Mouse (Mus musculus) kidney, embryonic 15.5 days (tissue): ENCODE results near the gene Ifitm3. TPM values are rescaled to one million over a fixed set of nuclear protein-coding genes. Genes with fewer than 3 reads are reported as not detected.

ENCODE experiments used
- ATAC-seq: fragments of 200-750 bp; cut with Nextera tagmentation; replicated peaks from 2 replicates; pipeline ENCODE4 v1.8.0; 2017; ENCODE audit warnings: moderate TSS enrichment; ENCODE audit not compliant: low FRiP score
- H3K27ac ChIP-seq: fragments of 300-500 bp; sonication (generic); 2 replicates; pipeline ENCODE4 v1.5.1; 2015; ENCODE audit warnings: mild to moderate bottlenecking, inconsistent platforms
- H3K27me3 ChIP-seq: fragments of 300-500 bp; sonication (generic); 2 replicates; pipeline ENCODE4 v1.6.1; 2015; ENCODE audit warnings: inconsistent platforms
- H3K36me3 ChIP-seq: fragments of 300-500 bp; sonication (generic); 2 replicates; pipeline ENCODE4 v1.6.1; 2015; ENCODE audit warnings: inconsistent platforms
- H3K4me1 ChIP-seq: fragments of 300-500 bp; sonication (generic); 2 replicates; pipeline ENCODE4 v1.6.1; 2015; ENCODE audit warnings: inconsistent platforms
- H3K4me2 ChIP-seq: fragments of 300-500 bp; sonication (generic); 2 replicates; pipeline ENCODE4 v1.6.1; 2015; ENCODE audit warnings: moderate library complexity, mild to moderate bottlenecking, inconsistent platforms
- H3K4me3 ChIP-seq: fragments of 300-500 bp; sonication (generic); replicated peaks from 2 replicates; pipeline ENCODE4 v1.5.1; 2015; ENCODE audit warnings: mild to moderate bottlenecking, inconsistent platforms
- H3K9ac ChIP-seq: fragments of 300-500 bp; sonication (generic); 2 replicates; pipeline ENCODE4 v1.6.1; 2015; ENCODE audit warnings: mild to moderate bottlenecking, inconsistent platforms
- H3K9me3 ChIP-seq: fragments of 300-500 bp; sonication (generic); replicated peaks from 2 replicates; pipeline ENCODE4 v1.6.1; 2016; ENCODE audit warnings: inconsistent platforms
- WGBS: fragments of 180-500 bp; shearing (Covaris S2); methylation state at CpG from one replicate; pipeline ENCODE4 v1.1.7; 2015; ENCODE audit warnings: mixed read lengths; 5-methylcytosine and 5-hydroxymethylcytosine counted together
- polyA plus RNA-seq: library from polyadenylated mRNA; unstranded; fragments of >200 nt; fragmentation: Nextera tagmentation; extraction: Ambion mirVana; gene quantifications from 2 replicates; pipeline ENCODE4 v1.2.1, GENCODE M21; 2015

The Ifitm3 gene
- 187 and 205 TPM in 2 replicates for polyA plus RNA-seq

DNA sequence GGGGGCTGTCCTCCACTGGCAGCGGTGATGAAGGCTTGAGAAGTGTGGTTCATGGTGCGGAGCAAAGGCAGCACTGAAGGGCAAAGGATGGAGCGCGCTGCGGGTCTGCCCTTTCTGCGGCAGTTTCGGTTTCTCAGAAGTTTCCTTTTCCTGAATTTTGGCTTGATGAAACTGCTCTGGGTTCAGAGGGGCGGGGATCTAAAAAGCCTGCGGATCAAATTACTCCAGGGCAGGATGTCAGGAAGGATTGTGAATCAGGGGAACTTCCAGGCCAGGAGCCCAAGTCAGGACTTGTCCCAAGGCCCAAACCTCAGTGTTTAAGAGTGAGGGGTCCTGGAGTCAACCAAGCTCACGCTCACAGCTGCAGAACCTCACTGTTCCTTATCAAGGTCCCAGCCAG lies at the start of gene Ifitm3:
TSS of gene Ifitm3 (minus strand) at position 178 of the 400 bp plus-strand sequence.
- no peaks in the 10 kb centered on the region for H3K36me3 ChIP-seq
- peak; percentile 54; the same call in 1 of the 2 replicates for ATAC-seq
- no peaks in the 10 kb centered on the region for H3K9me3 ChIP-seq
- peak within 1 kb of the TSS; percentile 85 for H3K27ac ChIP-seq
- H3K27me3 ChIP-seq, result no peaks in the 10 kb centered on the region
- peak within 1 kb of the TSS; percentile 60 for H3K4me2 ChIP-seq
- H3K4me3 ChIP-seq, result peak within 1 kb of the TSS; percentile 56
- 6% methylated on average over 10 of the region's 10 CpGs for WGBS
- peaks cover 30% of the 10 kb centered on the region for H3K4me1 ChIP-seq
- peak within 1 kb of the TSS; percentile 47 for H3K9ac ChIP-seq

DNA sequence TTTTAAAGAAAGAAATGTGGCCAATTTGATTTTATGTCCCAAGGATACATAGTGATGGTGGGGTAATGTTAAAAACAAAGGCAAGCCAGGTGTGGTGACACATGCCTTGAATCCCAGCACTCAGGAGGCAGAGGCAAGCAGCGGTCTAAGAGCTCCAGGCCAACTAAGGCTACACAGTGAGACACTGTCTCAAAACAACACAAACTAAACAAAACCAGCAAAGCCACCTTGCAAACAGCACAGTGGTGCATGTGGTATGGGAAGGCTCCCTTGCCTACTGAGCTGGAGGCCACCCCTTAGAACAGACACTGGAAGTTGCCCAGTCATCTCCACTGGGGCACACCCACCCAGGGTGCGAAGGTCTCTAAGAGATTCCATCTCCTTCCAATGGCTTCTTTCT lies 49.4 kb upstream of the Ifitm3 start:
- no peaks in the 10 kb centered on the region for H3K9me3 ChIP-seq
- no peak overlapping the region for H3K9ac ChIP-seq
- WGBS, result 62% methylated on average over 2 of the region's 2 CpGs
- peaks cover 11% of the 10 kb centered on the region for H3K36me3 ChIP-seq
- peak overlapping the region; percentile 77 for H3K4me3 ChIP-seq
- no peak overlapping the region for H3K27ac ChIP-seq
- ATAC-seq, result no peak
- H3K4me2 ChIP-seq, result peak overlapping the region; percentile 98
- H3K4me1 ChIP-seq, result peaks cover 26% of the 10 kb centered on the region
- H3K27me3 ChIP-seq, result peaks cover 9% of the 10 kb centered on the region

DNA sequence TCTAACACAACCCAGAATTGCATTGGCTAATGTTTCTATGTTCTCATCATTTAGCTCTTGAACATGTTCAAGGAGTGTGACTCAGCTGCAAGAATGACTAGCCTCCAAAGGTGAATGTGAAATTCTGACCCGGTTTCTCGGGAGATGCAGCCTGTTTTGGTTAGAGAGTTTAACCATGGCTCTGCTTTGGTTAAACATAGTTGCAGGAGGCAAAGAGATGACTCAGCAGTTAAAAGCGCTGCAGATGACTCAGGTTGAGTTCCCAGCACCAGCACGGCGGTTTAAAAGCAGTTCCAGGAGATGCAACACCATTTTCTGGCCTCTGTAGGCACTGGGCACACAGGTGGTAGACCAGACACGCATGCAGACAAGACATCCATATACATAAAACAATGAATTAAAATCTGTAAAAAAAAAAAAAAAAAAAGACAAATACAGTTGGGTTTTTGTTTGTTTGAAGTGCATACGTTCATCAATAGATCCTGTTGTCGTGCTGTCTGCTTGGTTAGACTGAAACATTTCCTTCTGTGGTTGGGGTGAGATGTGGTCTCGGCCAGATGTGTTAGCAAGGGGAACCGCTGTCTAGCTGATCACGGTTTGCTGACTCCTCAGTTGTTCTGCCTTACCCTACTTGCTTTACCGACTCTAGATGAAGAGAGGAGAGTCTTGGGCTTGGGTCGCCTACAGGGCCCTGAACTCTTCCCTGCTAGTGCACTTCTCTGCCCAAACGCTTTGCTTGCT lies 48.2 kb upstream of the Ifitm3 start:
- ATAC-seq, result no peak
- 88% methylated on average over 14 of the region's 14 CpGs for WGBS
- H3K27ac ChIP-seq, result no peak overlapping the region
- H3K36me3 ChIP-seq, result peaks cover under 1% of the 10 kb centered on the region; the same call in 1 of the 2 replicates
- no peak overlapping the region for H3K4me3 ChIP-seq
- H3K4me1 ChIP-seq, result peaks cover 23% of the 10 kb centered on the region
- peaks cover 9% of the 10 kb centered on the region for H3K27me3 ChIP-seq
- H3K9me3 ChIP-seq, result no peaks in the 10 kb centered on the region
- no peak overlapping the region for H3K4me2 ChIP-seq
- H3K9ac ChIP-seq, result no peak overlapping the region

DNA sequence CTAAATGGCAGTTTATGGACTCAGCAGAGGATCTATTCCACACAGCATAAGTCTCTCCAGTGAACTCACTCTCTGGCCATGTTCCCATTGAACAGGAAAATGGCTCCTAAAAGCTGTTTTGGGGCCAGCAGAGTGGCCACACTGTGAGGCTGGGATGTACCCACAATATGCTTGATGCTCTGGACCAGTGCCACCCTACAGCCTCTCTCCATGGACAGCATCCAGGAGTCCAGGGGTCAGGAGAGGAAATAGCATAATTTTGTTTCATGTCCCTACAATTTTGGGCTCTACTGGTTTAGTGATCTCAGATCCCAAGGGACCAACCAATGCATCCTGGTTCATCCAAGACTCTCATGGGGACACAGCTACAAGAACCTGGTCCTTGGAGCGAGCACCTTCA lies 47.0 kb upstream of the Ifitm3 start:
- peaks cover 21% of the 10 kb centered on the region for H3K4me1 ChIP-seq
- H3K36me3 ChIP-seq, result no peaks in the 10 kb centered on the region
- H3K27ac ChIP-seq, result no peak overlapping the region
- no peak overlapping the region for H3K4me2 ChIP-seq
- 91% methylated on average over 1 of the region's 1 CpGs for WGBS
- H3K9ac ChIP-seq, result no peak overlapping the region
- no peaks in the 10 kb centered on the region for H3K9me3 ChIP-seq
- H3K4me3 ChIP-seq, result no peak overlapping the region
- no peak for ATAC-seq
- H3K27me3 ChIP-seq, result peaks cover 9% of the 10 kb centered on the region

DNA sequence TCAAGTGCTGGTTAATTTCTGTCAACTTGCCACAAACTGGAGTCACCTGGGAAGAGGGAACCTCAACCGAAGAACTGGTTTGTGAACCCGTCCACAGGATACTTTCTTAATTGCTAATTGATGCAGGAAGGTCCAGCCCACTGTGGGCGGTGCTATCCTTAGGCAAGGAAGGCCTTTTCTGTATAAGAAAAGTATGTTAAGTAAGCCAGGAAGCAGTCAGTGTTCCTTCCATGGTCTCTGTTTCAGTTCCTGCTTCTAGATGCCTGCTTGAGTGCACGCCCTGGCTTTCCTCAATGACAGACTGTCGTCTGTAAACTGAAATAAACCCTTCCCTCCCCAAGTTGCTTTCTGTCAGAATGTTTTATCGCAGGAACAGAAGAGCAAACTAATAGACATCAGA lies 46.4 kb upstream of the Ifitm3 start:
- H3K9me3 ChIP-seq, result no peaks in the 10 kb centered on the region
- no peak overlapping the region for H3K4me3 ChIP-seq
- no peak overlapping the region for H3K27ac ChIP-seq
- peaks cover 9% of the 10 kb centered on the region for H3K27me3 ChIP-seq
- H3K9ac ChIP-seq, result no peak overlapping the region
- peaks cover 16% of the 10 kb centered on the region for H3K4me1 ChIP-seq
- no peak for ATAC-seq
- WGBS, result 86% methylated on average over 6 of the region's 6 CpGs
- no peaks in the 10 kb centered on the region for H3K36me3 ChIP-seq
- H3K4me2 ChIP-seq, result no peak overlapping the region

DNA sequence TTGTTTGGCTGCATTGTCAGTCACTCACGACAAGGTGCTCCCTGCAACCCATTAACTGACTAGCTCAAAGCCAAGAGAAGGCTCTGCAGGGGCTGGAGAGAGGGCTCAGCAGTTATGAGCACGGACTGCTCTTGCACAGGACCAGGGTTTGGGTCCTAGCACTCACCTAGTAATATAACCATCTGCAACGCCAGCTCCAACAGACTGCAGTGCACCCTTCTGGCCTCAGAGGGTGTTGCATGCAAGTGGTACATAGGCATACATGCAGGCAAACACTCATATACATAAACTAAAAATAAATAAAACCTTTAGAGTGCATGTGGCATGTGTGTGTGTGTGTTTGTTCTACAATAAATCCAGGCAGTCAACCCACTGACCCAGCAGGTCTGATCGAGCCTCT lies 45.2 kb upstream of the Ifitm3 start:
- no peak for ATAC-seq
- 84% methylated on average over 4 of the region's 4 CpGs for WGBS
- Histone ChIP-seq H3K9ac (no peak overlapping the region), H3K27ac (no peak overlapping the region), H3K4me1 (peaks cover 7% of the 10 kb centered on the region), H3K4me3 (no peak overlapping the region), H3K4me2 (no peak overlapping the region), H3K9me3 (no peaks in the 10 kb centered on the region), H3K36me3 (no peaks in the 10 kb centered on the region), H3K27me3 (peaks cover 6% of the 10 kb centered on the region; the same call in 1 of the 2 replicates)

DNA sequence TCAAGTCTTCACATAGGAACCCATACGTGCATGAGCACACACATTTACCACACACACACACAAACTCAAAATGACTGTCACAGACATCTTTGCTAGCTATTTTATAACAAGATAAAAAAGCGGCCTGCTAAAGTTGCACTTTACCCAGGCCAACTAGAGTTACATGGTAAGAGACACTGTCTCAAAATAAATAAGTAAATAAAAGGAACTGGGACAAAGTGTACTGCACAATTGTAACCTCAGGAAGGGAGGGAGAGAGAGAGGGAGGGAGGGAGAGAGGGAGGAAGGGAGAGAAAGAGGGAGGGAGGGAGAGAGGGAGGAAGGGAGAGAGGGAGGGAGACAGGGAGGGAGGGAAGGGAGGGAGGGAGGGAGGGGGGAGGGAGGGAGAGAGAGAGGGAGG lies 41.9 kb upstream of the Ifitm3 start:
- Histone ChIP-seq H3K4me1 (peaks cover 11% of the 10 kb centered on the region), H3K9me3 (no peaks in the 10 kb centered on the region), H3K36me3 (no peaks in the 10 kb centered on the region), H3K27ac (no peak overlapping the region), H3K4me2 (no peak overlapping the region), H3K27me3 (no peaks in the 10 kb centered on the region), H3K9ac (no peak overlapping the region), H3K4me3 (no peak overlapping the region)
- ATAC-seq, result no peak
- WGBS, result 82% methylated on average over 2 of the region's 2 CpGs

DNA sequence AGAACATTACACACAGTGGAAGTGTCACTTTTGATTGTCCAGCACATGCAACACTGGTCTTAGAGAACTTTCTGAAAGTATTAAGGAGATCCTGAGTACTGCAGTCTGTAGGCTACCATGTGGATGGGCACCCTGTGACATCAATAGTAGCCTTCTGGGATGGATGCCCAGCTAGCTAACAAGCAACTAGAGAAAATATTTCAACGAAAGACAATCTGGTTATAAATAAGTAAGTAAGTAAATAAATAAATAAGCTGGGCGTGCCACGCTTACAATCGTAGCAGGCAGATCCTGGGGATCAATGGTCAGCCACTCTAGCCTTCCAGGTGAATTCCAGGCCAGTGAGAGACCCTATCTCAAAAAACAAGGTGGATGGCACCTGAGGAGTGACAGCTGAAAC lies 41.4 kb upstream of the Ifitm3 start:
- no peak overlapping the region for H3K4me3 ChIP-seq
- H3K4me1 ChIP-seq, result peaks cover 15% of the 10 kb centered on the region
- H3K9me3 ChIP-seq, result no peaks in the 10 kb centered on the region
- 87% methylated on average over 4 of the region's 4 CpGs for WGBS
- no peaks in the 10 kb centered on the region for H3K36me3 ChIP-seq
- no peak overlapping the region for H3K4me2 ChIP-seq
- no peak overlapping the region for H3K27ac ChIP-seq
- H3K9ac ChIP-seq, result no peak overlapping the region
- H3K27me3 ChIP-seq, result no peaks in the 10 kb centered on the region
- ATAC-seq, result no peak

DNA sequence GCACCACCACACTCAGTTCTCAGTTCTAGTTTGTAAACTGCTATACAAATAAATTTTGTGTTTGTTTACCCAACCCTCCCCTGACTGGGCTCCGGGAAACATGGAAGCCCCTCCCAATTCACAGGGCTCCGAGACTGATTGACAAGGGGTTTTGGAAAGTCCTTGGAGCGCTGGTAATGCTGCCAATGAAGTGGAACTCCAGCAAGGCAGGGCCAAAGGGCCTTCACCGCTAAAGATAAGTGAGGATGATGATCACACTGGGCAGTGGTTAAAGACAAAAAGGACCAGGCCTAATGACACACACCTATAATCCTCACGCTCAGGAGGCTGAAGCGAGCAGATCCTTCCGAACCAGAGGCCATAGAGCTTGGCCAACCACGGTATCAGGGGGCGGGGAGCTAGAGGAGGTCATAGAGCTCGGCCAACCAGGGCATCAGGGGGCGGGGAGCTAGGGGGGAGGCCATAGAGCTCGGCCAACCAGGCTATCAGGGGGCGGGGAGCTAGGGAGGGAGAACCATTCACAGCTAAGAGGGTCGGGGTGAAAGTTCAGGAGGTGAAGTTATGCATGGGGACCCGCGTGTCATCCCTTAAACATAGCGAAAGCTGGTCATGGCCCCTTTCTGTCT lies 40.6 kb upstream of the Ifitm3 start:
- Histone ChIP-seq H3K9ac (no peak overlapping the region), H3K27me3 (no peaks in the 10 kb centered on the region), H3K4me2 (no peak overlapping the region), H3K36me3 (no peaks in the 10 kb centered on the region), H3K4me3 (no peak overlapping the region), H3K9me3 (no peaks in the 10 kb centered on the region), H3K27ac (no peak overlapping the region), H3K4me1 (peaks cover 20% of the 10 kb centered on the region)
- WGBS, result 74% methylated on average over 17 of the region's 17 CpGs
- ATAC-seq, result no peak

DNA sequence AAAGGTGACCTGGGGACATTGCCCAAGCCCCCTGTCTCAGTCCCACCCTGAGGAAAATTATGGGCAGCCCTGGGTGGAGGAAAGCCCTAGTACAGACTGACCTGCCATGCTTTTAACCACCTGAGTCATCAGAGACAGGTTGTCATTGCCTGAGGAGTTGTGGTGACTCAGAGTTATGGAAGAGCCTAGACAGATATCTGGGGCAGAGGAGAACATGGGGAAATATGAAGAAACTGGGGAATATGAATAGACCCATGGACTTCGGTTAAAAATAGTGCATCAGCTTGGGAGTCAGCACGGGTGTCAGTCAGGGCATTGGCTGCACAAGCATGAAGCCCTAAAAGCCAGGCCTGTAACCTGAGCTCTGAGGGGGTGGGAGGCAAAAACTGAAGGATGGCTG lies 38.8 kb upstream of the Ifitm3 start:
- Histone ChIP-seq H3K4me1 (peaks cover 20% of the 10 kb centered on the region), H3K27me3 (no peaks in the 10 kb centered on the region), H3K36me3 (no peaks in the 10 kb centered on the region), H3K27ac (no peak overlapping the region), H3K4me2 (no peak overlapping the region), H3K9me3 (no peaks in the 10 kb centered on the region), H3K4me3 (no peak overlapping the region), H3K9ac (no peak overlapping the region)
- 85% methylated on average over 2 of the region's 2 CpGs for WGBS
- no peak for ATAC-seq

DNA sequence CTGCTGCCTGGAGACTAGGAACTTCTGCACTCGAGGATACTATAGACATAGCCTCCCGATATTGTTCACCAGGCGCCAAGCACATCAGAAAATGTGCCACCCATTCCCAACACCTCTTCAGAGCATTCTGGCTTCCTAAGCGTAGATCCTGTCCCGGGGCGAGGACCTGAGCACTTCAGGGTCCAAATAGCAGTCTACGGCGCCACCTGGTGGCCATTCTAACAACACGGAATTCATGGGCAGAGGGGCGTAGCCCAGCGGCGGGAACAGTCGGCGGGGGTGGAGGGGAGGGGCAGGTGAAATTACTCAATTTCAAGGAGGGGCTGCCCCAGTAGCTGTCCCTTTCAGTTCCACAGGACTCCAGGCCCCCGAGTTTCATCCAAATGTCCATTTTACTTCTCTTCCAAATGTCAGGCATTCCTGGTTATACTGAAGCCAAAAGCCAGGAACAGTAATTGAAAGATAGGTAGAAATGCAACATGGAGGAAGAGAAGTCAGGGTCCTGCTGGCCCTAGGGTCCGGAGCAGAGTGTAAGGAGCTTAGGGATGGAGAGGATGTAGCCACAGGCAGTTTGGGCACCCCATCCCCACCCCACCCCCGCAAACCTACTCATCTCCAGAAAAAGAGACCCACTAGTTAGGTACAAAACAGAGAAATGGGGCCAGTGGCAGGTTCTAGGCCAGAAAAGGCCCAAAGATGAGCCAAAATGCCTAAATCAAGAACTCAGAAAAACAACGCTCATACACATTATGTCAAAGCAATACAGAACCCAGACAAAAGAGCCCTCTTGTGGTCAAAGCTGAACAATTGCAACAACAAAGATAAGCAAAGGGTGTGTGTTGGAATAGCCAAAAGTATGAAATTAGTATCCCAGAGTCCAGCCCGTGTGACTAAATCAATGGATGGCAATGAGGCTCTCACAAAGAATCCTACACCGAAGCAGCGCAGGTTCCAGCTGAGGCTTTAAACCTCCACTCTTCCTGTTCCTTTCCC lies 38.0 kb upstream of the Ifitm3 start:
- Histone ChIP-seq H3K4me3 (peak overlapping the region; percentile 35), H3K27me3 (no peaks in the 10 kb centered on the region), H3K4me2 (peak overlapping the region; percentile 82), H3K9me3 (no peaks in the 10 kb centered on the region), H3K4me1 (peaks cover 20% of the 10 kb centered on the region), H3K27ac (peak overlapping the region; percentile 94), H3K9ac (peak overlapping the region; percentile 42; the same call in 1 of the 2 replicates), H3K36me3 (no peaks in the 10 kb centered on the region)
- ATAC-seq, result peak; percentile 91
- WGBS, result 10% methylated on average over 21 of the region's 21 CpGs
